Mouse (Mus musculus): ENCODE data around the gene Vmn2r42. TPM values are rescaled to one million over a fixed set of nuclear protein-coding genes. Genes with fewer than 3 reads are reported as not detected.
"Not testable (repeated sequence)": the region's sequence is repeated elsewhere in the genome, so short reads cannot be mapped to it uniquely, and the experiment has no call there.

The Vmn2r42 gene
- not detected for polyA plus RNA-seq (2017; shearing (Covaris generic))

DNA sequence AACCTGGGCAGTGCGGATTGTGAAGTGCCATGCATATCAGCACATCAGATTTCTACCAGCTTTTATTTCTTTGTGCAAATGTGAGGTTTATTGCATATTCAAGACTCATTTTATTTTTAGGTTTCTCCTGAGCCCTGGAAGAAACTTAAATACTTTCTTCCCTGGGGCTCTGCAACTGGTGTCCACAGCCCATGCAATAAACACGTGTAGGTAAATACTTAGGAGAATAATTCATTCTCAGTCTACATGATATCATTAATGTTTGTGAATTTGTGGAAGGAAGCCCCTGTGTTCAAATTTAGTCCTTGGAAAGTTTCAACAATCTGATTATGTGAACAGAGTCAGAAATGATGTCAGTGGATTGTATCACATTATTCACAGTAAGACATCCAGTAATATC, at the start of gene Vmn2r42:
Gene Vmn2r42, minus strand, starts transcription at position 101 of the 400 bp plus-strand sequence.
- ATAC-seq: not testable (repeated sequence)

DNA sequence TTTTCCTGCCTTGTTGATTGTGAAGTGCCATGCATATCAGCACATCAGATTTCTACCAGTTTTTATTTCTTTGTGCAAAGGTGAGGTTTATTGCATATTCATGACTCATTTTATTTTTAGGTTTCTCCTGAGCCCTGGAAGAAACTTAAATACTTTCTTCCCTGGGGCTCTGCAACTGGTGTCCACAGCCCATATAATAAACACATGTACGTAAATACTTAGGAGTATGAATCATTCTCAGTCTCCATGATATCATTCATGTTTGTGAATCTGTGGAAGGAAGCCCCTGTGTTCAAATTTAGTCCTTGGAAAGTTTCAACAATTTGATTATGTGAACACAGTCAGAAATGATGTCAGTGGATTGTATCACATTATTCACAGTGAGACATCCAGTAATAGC, 38.6 kb downstream of the Vmn2r42 start, which contains the start of gene Vmn2r41:
Gene Vmn2r41, minus strand, starts transcription at position 101 of the 400 bp plus-strand sequence.
- not testable (repeated sequence) for ATAC-seq

Other genes with a start within 250 kb of the Vmn2r42 start
- not detected for gene Vmn2r41, start 38.7 kb downstream of the Vmn2r42 start, polyA plus RNA-seq (2017; shearing (Covaris generic))
- not detected for gene Vmn2r43, start 60.3 kb upstream of the Vmn2r42 start, polyA plus RNA-seq (2017; shearing (Covaris generic))
- not detected for gene Vmn2r44, start 183.0 kb upstream of the Vmn2r42 start, polyA plus RNA-seq (2017; shearing (Covaris generic))